Mouse (Mus musculus) C2C12 (cell line): ENCODE data around the gene Galntl6.

Experiments
- CTCF ChIP-seq: IDR thresholded peaks from one replicate; pipeline ENCODE4 v1.5.1; 2011; ENCODE audit not compliant: control insufficient read depth, insufficient read depth, insufficient read length
- FOSL1 ChIP-seq: IDR thresholded peaks from one replicate; pipeline ENCODE4 v1.8.0; 2011; ENCODE audit warnings: mild to moderate bottlenecking, low read length; ENCODE audit not compliant: poor library complexity, insufficient read depth, severe bottlenecking
- MAX ChIP-seq: IDR thresholded peaks from one replicate; pipeline ENCODE4 v1.6.1; 2011; ENCODE audit warnings: mild to moderate bottlenecking, control low read depth
- MYOD1 ChIP-seq: IDR thresholded peaks from one replicate; pipeline ENCODE4 v1.6.1; 2011; ENCODE audit warnings: low read depth; ENCODE audit not compliant: control insufficient read depth, insufficient read length
- MYOG ChIP-seq: IDR thresholded peaks from one replicate; pipeline ENCODE4 v1.6.1; 2011; ENCODE audit not compliant: control insufficient read depth, insufficient read length; ENCODE audit errors: extremely low read depth
- USF1 ChIP-seq: IDR thresholded peaks from one replicate; pipeline ENCODE4 v1.6.1; 2011; ENCODE audit warnings: low read depth, mild to moderate bottlenecking, control low read depth, moderate library complexity

- TF ChIP-seq MYOD1 (no peak), FOSL1 (no peak), CTCF (no peak), MAX (no peak), USF1 (no peak), MYOG (no peak)
Measured at GRCm38 (mm10) chr8:58535781-58536180, 376.7 kb downstream of the Galntl6 start.
